Mouse (Mus musculus) bone marrow macrophage, adult 2 months (primary cell): Measurements from ENCODE around the gene Chst11.

Source experiments
- CTCF ChIP-seq: IDR thresholded peaks from 2 replicates; pipeline ENCODE4 v1.5.1; 2012; ENCODE audit warnings: low read depth, mild to moderate bottlenecking, low read length, moderate library complexity
- POLR2A ChIP-seq: IDR thresholded peaks from 2 replicates; pipeline ENCODE4 v1.6.1; 2012; ENCODE audit warnings: mild to moderate bottlenecking, low read depth, low read length, borderline replicate concordance

GRCm38 (mm10) chr10:83094248-83094647 lies 109.0 kb downstream of the Chst11 start:
- no peak for TF ChIP-seq POLR2A
- no peak for TF ChIP-seq CTCF
